Mouse (Mus musculus) heart, embryonic 15.5 days (tissue): ENCODE data around the gene Myo18a. TPM values are rescaled to one million over a fixed set of nuclear protein-coding genes. Genes with fewer than 3 reads are reported as not detected.

Source experiments
- ATAC-seq: fragments of 200-750 bp; cut with Nextera tagmentation; replicated peaks from 2 replicates; pipeline ENCODE4 v1.8.0; 2017; ENCODE audit warnings: low read depth, moderate TSS enrichment; ENCODE audit not compliant: insufficient number of reproducible peaks, insufficient read depth, low FRiP score
- H3K27ac ChIP-seq: fragments of 300-500 bp; sonication (generic); 2 replicates; pipeline ENCODE4 v1.5.1; 2015; ENCODE audit warnings: mild to moderate bottlenecking, inconsistent platforms
- H3K27me3 ChIP-seq: fragments of 300-500 bp; sonication (generic); 2 replicates; pipeline ENCODE4 v1.6.1; 2015; ENCODE audit warnings: inconsistent platforms
- H3K36me3 ChIP-seq: fragments of 300-500 bp; sonication (generic); 2 replicates; pipeline ENCODE4 v1.6.1; 2015; ENCODE audit warnings: mild to moderate bottlenecking, inconsistent platforms
- H3K4me1 ChIP-seq: fragments of 300-500 bp; sonication (generic); replicated peaks from 2 replicates; pipeline ENCODE4 v1.6.1; 2015; ENCODE audit warnings: inconsistent platforms
- H3K4me2 ChIP-seq: fragments of 300-500 bp; sonication (generic); 2 replicates; pipeline ENCODE4 v1.6.1; 2015; ENCODE audit warnings: inconsistent platforms, mild to moderate bottlenecking, moderate library complexity
- H3K4me3 ChIP-seq: fragments of 300-500 bp; sonication (generic); 2 replicates; pipeline ENCODE4 v1.5.1; 2015; ENCODE audit warnings: mild to moderate bottlenecking, inconsistent platforms
- H3K9ac ChIP-seq: fragments of 300-500 bp; sonication (generic); 2 replicates; pipeline ENCODE4 v1.6.1; 2015; ENCODE audit warnings: mild to moderate bottlenecking, inconsistent platforms
- H3K9me3 ChIP-seq: fragments of 300-500 bp; sonication (generic); replicated peaks from 2 replicates; pipeline ENCODE4 v1.6.1; 2016; ENCODE audit warnings: inconsistent platforms
- WGBS: fragments of 180-500 bp; shearing (Covaris S2); methylation state at CpG from one replicate; pipeline ENCODE4 v1.1.7; 2015; ENCODE audit warnings: mixed read lengths; 5-methylcytosine and 5-hydroxymethylcytosine counted together
- polyA plus RNA-seq: library from polyadenylated mRNA; unstranded; fragments of >200 nt; fragmentation: Nextera tagmentation; extraction: Ambion mirVana; gene quantifications from 2 replicates; pipeline ENCODE4 v1.2.1, GENCODE M21; 2015

Gene Myo18a
- polyA plus RNA-seq, 1 experiment from 2014 or later, result 107 TPM

DNA sequence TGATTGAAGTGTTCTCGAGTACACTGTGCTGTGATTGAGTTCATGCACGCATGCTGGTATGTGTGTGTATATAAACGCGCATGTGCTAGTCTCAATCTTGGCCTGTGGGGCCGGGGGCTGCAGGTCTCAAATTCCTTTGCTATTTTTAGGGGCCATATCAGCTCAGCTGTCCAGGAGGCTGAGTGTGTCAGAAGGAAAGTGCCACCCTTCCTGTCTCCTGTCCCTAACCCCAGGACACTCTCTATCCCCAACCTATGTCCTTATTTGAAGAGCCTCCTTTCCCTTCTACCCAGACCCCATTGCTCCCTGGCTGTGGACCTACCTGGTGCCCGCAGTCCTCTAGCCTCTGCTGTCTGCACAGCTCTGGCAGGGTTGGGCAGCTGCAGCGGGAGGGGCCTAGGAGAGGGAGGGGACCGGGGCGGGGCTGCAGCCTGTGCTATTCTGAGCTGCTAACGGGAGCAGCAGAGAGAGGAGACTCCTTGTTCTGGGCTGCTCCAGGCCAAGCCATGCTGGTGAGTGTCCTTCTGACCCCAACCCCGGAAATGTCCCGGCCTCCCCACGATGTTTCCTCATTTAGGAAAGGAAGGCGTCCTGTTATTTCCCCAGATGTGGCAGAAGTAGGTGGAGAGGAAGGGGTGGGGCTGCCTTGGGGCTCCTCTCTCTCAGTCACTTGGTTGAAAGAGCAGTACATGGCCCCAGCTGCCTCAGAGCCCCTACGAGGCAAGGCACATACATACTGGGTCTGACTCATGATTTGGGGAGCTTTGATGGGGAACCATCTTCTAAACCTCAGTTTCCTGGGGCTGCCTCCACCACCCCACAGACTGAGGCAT, 38.0 kb downstream of the Myo18a start:
- 2% methylated on average over 15 of the region's 15 CpGs for WGBS

DNA sequence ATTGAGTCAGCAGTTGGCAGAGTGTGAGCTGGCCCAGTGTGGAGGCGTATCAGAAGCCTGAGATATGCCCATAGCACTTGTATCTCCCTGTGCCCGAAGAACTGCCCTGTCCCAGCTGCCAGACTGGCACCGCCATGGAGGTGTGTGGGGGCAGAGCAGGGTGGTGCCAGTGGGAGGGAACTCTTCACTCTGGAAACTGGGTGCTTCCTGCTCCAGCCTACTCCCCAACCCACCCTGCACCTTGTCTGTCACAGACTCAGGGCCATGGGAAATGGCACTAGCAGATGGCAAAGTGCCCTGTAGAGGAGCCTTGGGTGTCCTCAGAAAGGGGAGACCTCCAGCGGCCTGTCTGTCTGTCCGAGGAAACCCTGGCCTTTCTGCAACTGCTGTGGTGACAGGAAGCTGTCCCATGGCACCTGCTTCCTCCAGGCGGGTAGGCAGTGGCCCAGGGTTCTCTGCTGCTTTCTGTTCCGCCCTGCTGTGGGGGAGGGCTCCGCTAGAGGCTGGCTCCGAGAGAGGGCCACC, 39.4 kb downstream of the Myo18a start:
- H3K4me1 ChIP-seq, result peaks cover 74% of the 10 kb centered on the region
- H3K27ac ChIP-seq, result peak overlapping the region; percentile 99
- H3K4me2 ChIP-seq, result peak overlapping the region; percentile 81
- H3K36me3 ChIP-seq, result no peaks in the 10 kb centered on the region
- peak overlapping the region; percentile 68 for H3K9ac ChIP-seq
- 27% methylated on average over 9 of the region's 9 CpGs for WGBS
- no peaks in the 10 kb centered on the region for H3K9me3 ChIP-seq
- no peaks in the 10 kb centered on the region for H3K27me3 ChIP-seq
- ATAC-seq, result no peak
- H3K4me3 ChIP-seq, result peak overlapping the region; percentile 56

More for the DNA sequence above, 38.0 kb downstream of the Myo18a start:
- Histone ChIP-seq H3K36me3 (no peaks in the 10 kb centered on the region), H3K27me3 (no peaks in the 10 kb centered on the region), H3K4me1 (peaks cover 61% of the 10 kb centered on the region), H3K27ac (peak overlapping the region; percentile 99), H3K4me3 (peak overlapping the region; percentile 56), H3K4me2 (peak overlapping the region; percentile 81), H3K9ac (peak overlapping the region; percentile 68), H3K9me3 (no peaks in the 10 kb centered on the region)
- peak; percentile 92 for ATAC-seq

DNA sequence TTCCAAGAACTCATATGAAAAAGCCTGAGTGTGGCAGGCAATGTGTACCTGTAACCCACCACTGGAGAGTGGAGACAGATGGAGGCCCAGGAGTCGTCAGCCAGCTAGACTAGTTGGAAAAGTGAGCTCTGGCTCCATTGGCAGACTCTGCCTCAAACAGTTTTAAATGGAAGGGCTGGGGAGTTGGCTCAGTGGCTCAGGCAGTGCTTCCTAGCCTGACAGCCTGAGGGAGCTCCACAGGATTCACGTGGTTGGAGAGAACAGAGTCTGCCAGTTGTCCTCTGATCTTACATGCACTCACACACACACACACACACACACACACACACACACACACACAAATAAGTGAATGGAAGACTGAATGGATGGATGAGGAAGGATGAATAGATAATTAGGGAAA, 43.2 kb downstream of the Myo18a start:
- Histone ChIP-seq H3K9me3 (no peaks in the 10 kb centered on the region), H3K4me3 (no peak overlapping the region), H3K4me2 (0 out of 2 replicates have a peak overlapping the region, but pooled peaks have one; percentile 29), H3K4me1 (peaks cover 92% of the 10 kb centered on the region), H3K9ac (no peak overlapping the region; the same call in 1 of the 2 replicates), H3K27ac (peak overlapping the region; percentile 59; the same call in 1 of the 2 replicates), H3K36me3 (no peaks in the 10 kb centered on the region; the same call in 1 of the 2 replicates), H3K27me3 (no peaks in the 10 kb centered on the region)
- ATAC-seq, result no peak
- 25% methylated on average over 2 of the region's 2 CpGs for WGBS

DNA sequence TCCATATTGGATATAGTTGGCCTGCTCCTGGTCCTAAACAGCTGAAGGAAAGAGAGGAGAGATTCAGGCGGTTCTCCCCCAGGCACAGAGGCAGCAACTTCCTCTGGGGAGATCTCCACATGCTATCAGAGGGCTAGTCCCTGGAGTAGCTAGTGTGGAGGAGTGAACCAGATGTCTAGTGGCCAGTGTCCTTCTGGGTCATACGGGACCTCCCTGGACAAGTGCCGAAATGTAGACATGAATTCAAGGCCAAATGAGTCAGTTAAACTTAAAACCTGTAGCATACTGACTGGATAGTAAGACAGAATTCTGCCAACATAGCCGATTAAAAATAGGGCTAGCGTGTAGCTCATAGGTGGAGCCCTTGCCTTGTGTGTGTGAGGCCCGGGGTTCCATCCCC, 43.8 kb downstream of the Myo18a start:
- H3K4me3 ChIP-seq, result no peak overlapping the region
- H3K9me3 ChIP-seq, result no peaks in the 10 kb centered on the region
- peak overlapping the region; percentile 22; the same call in 1 of the 2 replicates for H3K9ac ChIP-seq
- H3K27me3 ChIP-seq, result no peaks in the 10 kb centered on the region
- no peak for ATAC-seq
- H3K4me1 ChIP-seq, result peaks cover 87% of the 10 kb centered on the region
- peak overlapping the region; percentile 59 for H3K27ac ChIP-seq
- 0 out of 2 replicates have a peak overlapping the region, but pooled peaks have one; percentile 29 for H3K4me2 ChIP-seq
- WGBS, result 61% methylated on average over 6 of the region's 6 CpGs
- H3K36me3 ChIP-seq, result no peaks in the 10 kb centered on the region; the same call in 1 of the 2 replicates

DNA sequence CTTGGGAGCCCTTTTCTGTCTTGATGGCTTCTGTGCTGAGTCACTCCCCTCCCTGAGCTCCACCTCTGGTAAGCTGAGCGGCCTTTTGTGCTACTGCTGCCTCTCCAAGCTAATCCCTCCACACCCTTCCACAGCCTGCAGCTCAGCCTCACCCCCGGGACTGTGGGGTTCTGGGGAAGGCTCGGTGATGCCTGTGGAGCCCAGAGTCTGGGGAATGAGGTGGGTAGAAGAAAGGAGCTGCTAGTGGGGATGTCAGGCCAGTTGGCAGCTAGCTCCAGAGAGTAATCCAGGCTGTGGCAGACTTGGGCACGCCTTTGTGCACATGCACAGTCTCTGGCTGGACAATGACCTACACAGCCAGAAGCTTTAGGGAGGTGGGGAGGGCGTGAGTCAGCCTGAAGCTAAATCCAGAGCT, 45.0 kb downstream of the Myo18a start:
- H3K4me2 ChIP-seq, result peak overlapping the region; percentile 37; the same call in 1 of the 2 replicates
- 38% methylated on average over 5 of the region's 5 CpGs for WGBS
- peak overlapping the region; percentile 69 for H3K27ac ChIP-seq
- H3K27me3 ChIP-seq, result no peaks in the 10 kb centered on the region
- H3K9me3 ChIP-seq, result no peaks in the 10 kb centered on the region
- peaks cover 83% of the 10 kb centered on the region for H3K4me1 ChIP-seq
- H3K9ac ChIP-seq, result peak overlapping the region; percentile 36; the same call in 1 of the 2 replicates
- peak; percentile 34; the same call in 1 of the 2 replicates for ATAC-seq
- H3K4me3 ChIP-seq, result no peak overlapping the region
- peaks cover 8% of the 10 kb centered on the region for H3K36me3 ChIP-seq

DNA sequence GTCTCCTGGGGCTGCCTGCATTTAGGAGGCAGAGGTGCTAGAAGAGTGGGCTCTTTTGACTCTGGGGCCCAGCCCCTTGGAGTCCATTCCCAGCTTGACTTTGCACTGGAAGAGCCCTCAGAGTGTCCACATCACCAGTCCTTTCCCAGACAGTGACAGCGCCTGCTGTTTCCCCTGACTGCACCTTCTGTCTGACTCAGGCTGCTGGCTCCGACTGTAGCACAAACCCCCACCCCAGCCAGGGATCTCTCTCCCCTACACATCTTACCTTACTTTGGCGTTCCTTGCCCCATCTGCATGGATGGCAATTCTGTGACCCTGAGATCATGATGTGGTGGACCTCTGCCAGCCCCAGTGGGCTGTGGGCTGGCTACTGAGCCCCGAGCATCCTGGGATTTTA, 46.2 kb downstream of the Myo18a start:
- no peak for ATAC-seq
- H3K4me2 ChIP-seq, result no peak overlapping the region
- H3K4me1 ChIP-seq, result peaks cover 81% of the 10 kb centered on the region
- H3K36me3 ChIP-seq, result peaks cover 8% of the 10 kb centered on the region
- WGBS, result 66% methylated on average over 4 of the region's 4 CpGs
- no peaks in the 10 kb centered on the region for H3K9me3 ChIP-seq
- no peaks in the 10 kb centered on the region for H3K27me3 ChIP-seq
- H3K4me3 ChIP-seq, result no peak overlapping the region
- 0 out of 2 replicates have a peak overlapping the region, but pooled peaks have one; percentile 12 for H3K27ac ChIP-seq
- H3K9ac ChIP-seq, result no peak overlapping the region

DNA sequence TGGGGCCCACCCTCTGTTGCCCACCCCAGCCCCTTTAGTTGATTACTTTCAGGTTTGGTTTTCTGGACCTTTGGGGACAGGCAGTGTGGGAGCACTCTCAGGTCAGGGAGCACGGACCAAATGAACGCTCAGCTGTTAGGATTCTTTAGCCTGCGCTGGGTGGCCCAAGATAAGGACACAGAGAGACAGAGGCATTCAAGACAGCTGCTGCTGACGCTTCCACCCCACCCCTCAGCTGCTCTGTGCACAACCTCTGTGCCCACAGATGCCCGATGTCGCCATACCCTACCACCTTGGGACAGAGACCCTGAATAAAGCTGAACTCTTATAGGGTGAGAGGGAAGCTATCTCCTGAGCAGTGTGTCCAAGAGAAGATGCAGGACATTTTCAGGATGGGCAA, 47.0 kb downstream of the Myo18a start:
- no peak for ATAC-seq
- peaks cover 13% of the 10 kb centered on the region for H3K36me3 ChIP-seq
- H3K4me2 ChIP-seq, result no peak overlapping the region
- 55% methylated on average over 6 of the region's 6 CpGs for WGBS
- H3K9me3 ChIP-seq, result no peaks in the 10 kb centered on the region
- H3K4me1 ChIP-seq, result peaks cover 79% of the 10 kb centered on the region
- H3K4me3 ChIP-seq, result no peak overlapping the region
- H3K27me3 ChIP-seq, result no peaks in the 10 kb centered on the region
- no peak overlapping the region for H3K27ac ChIP-seq
- no peak overlapping the region for H3K9ac ChIP-seq

DNA sequence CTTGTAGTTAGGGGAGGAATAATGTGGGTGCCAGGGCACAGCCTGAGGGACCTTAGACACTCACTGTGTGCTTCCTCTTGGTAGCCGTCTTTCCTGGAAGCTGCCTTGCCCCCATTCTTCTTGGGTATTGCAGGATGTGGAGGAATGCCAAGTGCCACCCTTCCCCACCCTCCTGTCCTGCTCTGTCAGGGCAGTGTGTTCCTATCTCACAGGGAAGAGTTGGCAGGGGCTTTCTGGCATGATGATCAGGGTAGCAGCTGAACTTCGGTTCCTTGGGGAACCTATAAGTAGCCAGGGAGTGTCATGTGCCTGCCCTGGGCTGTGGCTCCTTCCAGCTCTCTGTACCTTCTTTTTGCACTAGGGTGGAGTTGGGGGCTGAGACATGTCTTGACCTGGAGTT, 50.9 kb downstream of the Myo18a start:
- Histone ChIP-seq H3K9ac (no peak overlapping the region), H3K9me3 (no peaks in the 10 kb centered on the region), H3K4me2 (no peak overlapping the region), H3K27me3 (no peaks in the 10 kb centered on the region), H3K4me3 (no peak overlapping the region), H3K27ac (no peak overlapping the region), H3K4me1 (peaks cover 54% of the 10 kb centered on the region), H3K36me3 (peaks cover 41% of the 10 kb centered on the region)
- WGBS, result 42% methylated on average over 2 of the region's 2 CpGs
- ATAC-seq, result no peak

DNA sequence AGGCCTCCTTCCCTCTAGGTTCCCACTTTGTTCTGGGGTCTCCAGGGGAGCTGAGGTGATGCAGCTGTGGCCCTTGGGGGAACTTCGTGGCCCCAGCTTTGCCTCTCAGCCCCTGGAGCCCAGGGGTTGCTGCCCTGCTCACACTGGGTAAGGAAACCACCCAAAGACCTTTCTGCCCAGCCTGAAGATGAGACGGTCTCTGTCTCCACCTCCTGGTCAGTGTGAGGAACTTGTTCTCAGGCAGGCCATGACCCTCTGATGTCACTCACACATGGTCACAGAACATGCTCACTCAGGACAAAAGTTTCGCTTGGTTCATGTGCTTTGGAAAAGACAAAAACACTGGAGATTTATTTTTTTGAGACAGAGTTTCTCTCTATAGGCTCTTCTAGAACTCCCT, 53.0 kb downstream of the Myo18a start:
- no peak overlapping the region for H3K4me2 ChIP-seq
- peak; percentile 63; the same call in 1 of the 2 replicates for ATAC-seq
- H3K9ac ChIP-seq, result no peak overlapping the region
- no peak overlapping the region for H3K4me3 ChIP-seq
- H3K36me3 ChIP-seq, result peaks cover 61% of the 10 kb centered on the region
- no peaks in the 10 kb centered on the region for H3K9me3 ChIP-seq
- H3K27ac ChIP-seq, result no peak overlapping the region
- WGBS, result 26% methylated on average over 3 of the region's 3 CpGs
- H3K27me3 ChIP-seq, result no peaks in the 10 kb centered on the region
- peaks cover 35% of the 10 kb centered on the region for H3K4me1 ChIP-seq

DNA sequence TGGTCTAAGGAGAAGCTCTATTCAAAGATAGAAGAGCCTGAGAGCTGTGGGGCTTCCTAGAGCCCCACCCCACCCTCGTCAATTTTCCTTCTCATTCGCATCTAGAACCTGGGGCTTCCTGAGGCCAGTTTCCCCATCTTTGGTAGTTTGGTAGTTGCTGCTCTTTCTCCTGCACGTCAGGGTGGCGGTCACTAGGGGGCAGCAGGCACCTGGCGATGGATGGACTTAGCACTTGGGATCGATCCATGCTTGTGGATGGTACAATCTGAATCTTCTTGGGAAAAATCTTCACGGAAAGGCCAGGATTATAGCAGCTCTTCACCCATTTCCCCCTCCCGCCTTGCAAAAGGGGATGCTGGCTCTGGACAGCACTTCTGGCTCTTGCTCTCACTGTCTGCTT, 58.6 kb downstream of the Myo18a start:
- Histone ChIP-seq H3K9me3 (no peaks in the 10 kb centered on the region), H3K9ac (no peak overlapping the region), H3K36me3 (peaks cover 96% of the 10 kb centered on the region), H3K4me1 (peaks cover 18% of the 10 kb centered on the region), H3K27ac (no peak overlapping the region), H3K27me3 (no peaks in the 10 kb centered on the region), H3K4me2 (no peak overlapping the region), H3K4me3 (no peak overlapping the region)
- ATAC-seq, result no peak
- 29% methylated on average over 8 of the region's 8 CpGs for WGBS

DNA sequence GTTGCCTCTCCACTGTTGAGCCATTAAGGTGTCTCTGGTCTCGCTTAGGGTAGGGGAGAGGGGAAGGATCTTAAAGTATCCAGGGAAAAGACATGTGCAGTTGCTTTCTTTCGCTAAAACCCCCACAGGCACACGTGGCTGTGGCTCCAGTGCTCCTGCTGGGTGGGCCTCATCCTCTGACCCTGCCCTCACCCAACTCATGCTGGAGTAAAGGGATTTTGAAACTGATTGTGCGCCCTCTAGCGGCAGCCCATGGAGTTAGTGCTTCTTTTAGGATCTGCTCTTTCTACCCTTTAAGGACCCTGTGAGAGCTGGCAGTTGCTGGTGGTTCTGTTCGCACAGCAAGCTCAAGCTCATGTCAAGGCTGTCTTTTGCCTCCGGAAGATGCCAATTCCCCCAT, 59.7 kb downstream of the Myo18a start:
- WGBS, result 25% methylated on average over 7 of the region's 7 CpGs
- H3K36me3 ChIP-seq, result peaks cover 93% of the 10 kb centered on the region
- no peak for ATAC-seq

More for the DNA sequence above, 59.7 kb downstream of the Myo18a start:
- Histone ChIP-seq H3K4me3 (no peak overlapping the region), H3K9me3 (no peaks in the 10 kb centered on the region), H3K9ac (no peak overlapping the region), H3K27ac (no peak overlapping the region), H3K4me2 (no peak overlapping the region), H3K4me1 (peaks cover 14% of the 10 kb centered on the region), H3K27me3 (no peaks in the 10 kb centered on the region)
